Mouse (Mus musculus): ENCODE results near the gene Car10. TPM values are rescaled to one million over a fixed set of nuclear protein-coding genes. Genes with fewer than 3 reads are reported as not detected.

The Car10 gene
- polyA plus RNA-seq, 1 experiment from 2014 or later, result 0.05 TPM

GRCm38 (mm10) chr11:93512843-93513242, 415.0 kb downstream of the Car10 start:
- Histone ChIP-seq H3K9ac (ENCODE audit: low read length) (no peak overlapping the region), H3K4me1 (ENCODE audit: control insufficient read depth, insufficient read depth, low read length) (no peaks in the 10 kb centered on the region), H3K27me3 (ENCODE audit: control insufficient read depth, insufficient read depth, low read length) (no peaks in the 10 kb centered on the region), H3K27ac (ENCODE audit: low read length) (no peak overlapping the region), H3K9me3 (replicated peaks; ENCODE audit: control insufficient read depth, low read length) (no peaks in the 10 kb centered on the region), H3K4me2 (ENCODE audit: low read depth, low read length) (no peak overlapping the region), H3K4me3 (ENCODE audit: low read length) (no peak overlapping the region), H3K36me3 (ENCODE audit: control insufficient read depth, insufficient read depth) (no peaks in the 10 kb centered on the region)
- 75% methylated on average over 2 of the region's 2 CpGs for WGBS
- no peak for ATAC-seq (replicated peaks; ENCODE audit: extremely low read depth, insufficient read depth, low FRiP score)

- Histone ChIP-seq H3K4me2 (ENCODE audit: low read depth, low read length) (no peak overlapping the region), H3K27ac (ENCODE audit: low read length) (no peak overlapping the region), H3K36me3 (ENCODE audit: control insufficient read depth, insufficient read depth) (no peaks in the 10 kb centered on the region), H3K4me1 (ENCODE audit: control insufficient read depth, insufficient read depth, low read length) (no peaks in the 10 kb centered on the region), H3K27me3 (ENCODE audit: control insufficient read depth, insufficient read depth, low read length) (no peaks in the 10 kb centered on the region), H3K9me3 (replicated peaks; ENCODE audit: control insufficient read depth, low read length) (no peaks in the 10 kb centered on the region), H3K9ac (ENCODE audit: low read length) (no peak overlapping the region), H3K4me3 (ENCODE audit: low read length) (no peak overlapping the region)
- no peak for ATAC-seq (replicated peaks; ENCODE audit: extremely low read depth, insufficient read depth, low FRiP score)
- 22% methylated on average over 2 of the region's 2 CpGs for WGBS
Observed at GRCm38 (mm10) chr11:93514396-93514795, 416.6 kb downstream of the Car10 start.

GRCm38 (mm10) chr11:93515566-93515965, 417.7 kb downstream of the Car10 start:
- no peak overlapping the region for H3K9ac ChIP-seq (ENCODE audit: low read length)
- ATAC-seq (replicated peaks; ENCODE audit: extremely low read depth, insufficient read depth, low FRiP score), result no peak
- H3K36me3 ChIP-seq (ENCODE audit: control insufficient read depth, insufficient read depth), result no peaks in the 10 kb centered on the region
- H3K4me1 ChIP-seq (ENCODE audit: control insufficient read depth, insufficient read depth, low read length), result no peaks in the 10 kb centered on the region
- no peak overlapping the region for H3K4me3 ChIP-seq (ENCODE audit: low read length)
- 77% methylated on average over 6 of the region's 6 CpGs for WGBS
- no peak overlapping the region for H3K27ac ChIP-seq (ENCODE audit: low read length)
- no peaks in the 10 kb centered on the region for H3K9me3 ChIP-seq (replicated peaks; ENCODE audit: control insufficient read depth, low read length)
- H3K27me3 ChIP-seq (ENCODE audit: control insufficient read depth, insufficient read depth, low read length), result no peaks in the 10 kb centered on the region
- no peak overlapping the region for H3K4me2 ChIP-seq (ENCODE audit: low read depth, low read length)

- Histone ChIP-seq H3K9me3 (replicated peaks; ENCODE audit: control insufficient read depth, low read length) (no peaks in the 10 kb centered on the region), H3K9ac (ENCODE audit: low read length) (no peak overlapping the region), H3K36me3 (ENCODE audit: control insufficient read depth, insufficient read depth) (no peaks in the 10 kb centered on the region), H3K27ac (ENCODE audit: low read length) (no peak overlapping the region), H3K4me1 (ENCODE audit: control insufficient read depth, insufficient read depth, low read length) (no peaks in the 10 kb centered on the region), H3K4me3 (ENCODE audit: low read length) (no peak overlapping the region), H3K4me2 (ENCODE audit: low read depth, low read length) (no peak overlapping the region), H3K27me3 (ENCODE audit: control insufficient read depth, insufficient read depth, low read length) (no peaks in the 10 kb centered on the region)
- WGBS, result 71% methylated on average over 9 of the region's 9 CpGs
- no peak for ATAC-seq (replicated peaks; ENCODE audit: extremely low read depth, insufficient read depth, low FRiP score)
Observed at GRCm38 (mm10) chr11:93516216-93516615, 418.4 kb downstream of the Car10 start.

- no peak overlapping the region for H3K9ac ChIP-seq (ENCODE audit: low read length)
- no peaks in the 10 kb centered on the region for H3K27me3 ChIP-seq (ENCODE audit: control insufficient read depth, insufficient read depth, low read length)
- no peak overlapping the region for H3K4me3 ChIP-seq (ENCODE audit: low read length)
- no peaks in the 10 kb centered on the region for H3K9me3 ChIP-seq (replicated peaks; ENCODE audit: control insufficient read depth, low read length)
- ATAC-seq (replicated peaks; ENCODE audit: extremely low read depth, insufficient read depth, low FRiP score), result no peak
- no peaks in the 10 kb centered on the region for H3K36me3 ChIP-seq (ENCODE audit: control insufficient read depth, insufficient read depth)
- no peaks in the 10 kb centered on the region for H3K4me1 ChIP-seq (ENCODE audit: control insufficient read depth, insufficient read depth, low read length)
- no peak overlapping the region for H3K4me2 ChIP-seq (ENCODE audit: low read depth, low read length)
- 69% methylated on average over 2 of the region's 2 CpGs for WGBS
- no peak overlapping the region for H3K27ac ChIP-seq (ENCODE audit: low read length)
Observed at GRCm38 (mm10) chr11:93516946-93517345, 419.1 kb downstream of the Car10 start.

GRCm38 (mm10) chr11:93522501-93522900, 424.7 kb downstream of the Car10 start:
- Histone ChIP-seq H3K9me3 (replicated peaks; ENCODE audit: control insufficient read depth, low read length) (no peaks in the 10 kb centered on the region), H3K4me1 (ENCODE audit: control insufficient read depth, insufficient read depth, low read length) (no peaks in the 10 kb centered on the region), H3K27ac (ENCODE audit: low read length) (no peak overlapping the region), H3K4me3 (ENCODE audit: low read length) (no peak overlapping the region), H3K9ac (ENCODE audit: low read length) (no peak overlapping the region), H3K4me2 (ENCODE audit: low read depth, low read length) (no peak overlapping the region), H3K36me3 (ENCODE audit: control insufficient read depth, insufficient read depth) (no peaks in the 10 kb centered on the region), H3K27me3 (ENCODE audit: control insufficient read depth, insufficient read depth, low read length) (no peaks in the 10 kb centered on the region)
- WGBS, result 67% methylated on average over 3 of the region's 3 CpGs
- ATAC-seq (replicated peaks; ENCODE audit: extremely low read depth, insufficient read depth, low FRiP score), result no peak

- Histone ChIP-seq H3K36me3 (ENCODE audit: control insufficient read depth, insufficient read depth) (no peaks in the 10 kb centered on the region), H3K27me3 (ENCODE audit: control insufficient read depth, insufficient read depth, low read length) (no peaks in the 10 kb centered on the region), H3K4me1 (ENCODE audit: control insufficient read depth, insufficient read depth, low read length) (no peaks in the 10 kb centered on the region), H3K4me3 (ENCODE audit: low read length) (no peak overlapping the region), H3K9ac (ENCODE audit: low read length) (no peak overlapping the region), H3K4me2 (ENCODE audit: low read depth, low read length) (no peak overlapping the region), H3K27ac (ENCODE audit: low read length) (no peak overlapping the region), H3K9me3 (replicated peaks; ENCODE audit: control insufficient read depth, low read length) (no peaks in the 10 kb centered on the region)
- ATAC-seq (replicated peaks; ENCODE audit: extremely low read depth, insufficient read depth, low FRiP score), result no peak
- WGBS, result 80% methylated on average over 3 of the region's 3 CpGs
Observed at GRCm38 (mm10) chr11:93525921-93526320, 428.1 kb downstream of the Car10 start.

GRCm38 (mm10) chr11:93531029-93531680, 433.3 kb downstream of the Car10 start:
- 35% methylated on average over 7 of the region's 7 CpGs for WGBS
- H3K4me3 ChIP-seq (ENCODE audit: low read length), result no peak overlapping the region
- no peak overlapping the region for H3K4me2 ChIP-seq (ENCODE audit: low read depth, low read length)
- peak overlapping the region; percentile 48 for H3K27ac ChIP-seq (ENCODE audit: low read length)
- H3K27me3 ChIP-seq (ENCODE audit: control insufficient read depth, insufficient read depth, low read length), result no peaks in the 10 kb centered on the region
- ATAC-seq (replicated peaks; ENCODE audit: extremely low read depth, insufficient read depth, low FRiP score), result peak; percentile 87
- H3K36me3 ChIP-seq (ENCODE audit: control insufficient read depth, insufficient read depth), result no peaks in the 10 kb centered on the region
- no peak overlapping the region for H3K9ac ChIP-seq (ENCODE audit: low read length)
- H3K4me1 ChIP-seq (ENCODE audit: control insufficient read depth, insufficient read depth, low read length), result 0 out of 2 replicates have a peak, but pooled peaks cover 4% of the 10 kb centered on the region
- no peaks in the 10 kb centered on the region for H3K9me3 ChIP-seq (replicated peaks; ENCODE audit: control insufficient read depth, low read length)

GRCm38 (mm10) chr11:93536244-93536643, 438.4 kb downstream of the Car10 start:
- Histone ChIP-seq H3K9me3 (replicated peaks; ENCODE audit: control insufficient read depth, low read length) (no peaks in the 10 kb centered on the region), H3K27me3 (ENCODE audit: control insufficient read depth, insufficient read depth, low read length) (no peaks in the 10 kb centered on the region), H3K4me1 (ENCODE audit: control insufficient read depth, insufficient read depth, low read length) (0 out of 2 replicates have a peak, but pooled peaks cover 3% of the 10 kb centered on the region), H3K4me2 (ENCODE audit: low read depth, low read length) (no peak overlapping the region), H3K9ac (ENCODE audit: low read length) (no peak overlapping the region), H3K4me3 (ENCODE audit: low read length) (no peak overlapping the region), H3K27ac (ENCODE audit: low read length) (no peak overlapping the region), H3K36me3 (ENCODE audit: control insufficient read depth, insufficient read depth) (no peaks in the 10 kb centered on the region)
- no peak for ATAC-seq (replicated peaks; ENCODE audit: extremely low read depth, insufficient read depth, low FRiP score)
- WGBS, result 76% methylated on average over 6 of the region's 6 CpGs

Measured in heart, embryonic 16.5 days (tissue).